Mouse (Mus musculus) cerebellum, postnatal 14 days (tissue): ENCODE results near the gene Catsper4.

Source experiments
- DNase-seq, 2 experiments: peaks; one replicate each; pipeline ENCODE4 v3.0.0; 2021; ENCODE audit warnings: mixed read lengths in 2 of 2

The Catsper4 gene

DNA sequence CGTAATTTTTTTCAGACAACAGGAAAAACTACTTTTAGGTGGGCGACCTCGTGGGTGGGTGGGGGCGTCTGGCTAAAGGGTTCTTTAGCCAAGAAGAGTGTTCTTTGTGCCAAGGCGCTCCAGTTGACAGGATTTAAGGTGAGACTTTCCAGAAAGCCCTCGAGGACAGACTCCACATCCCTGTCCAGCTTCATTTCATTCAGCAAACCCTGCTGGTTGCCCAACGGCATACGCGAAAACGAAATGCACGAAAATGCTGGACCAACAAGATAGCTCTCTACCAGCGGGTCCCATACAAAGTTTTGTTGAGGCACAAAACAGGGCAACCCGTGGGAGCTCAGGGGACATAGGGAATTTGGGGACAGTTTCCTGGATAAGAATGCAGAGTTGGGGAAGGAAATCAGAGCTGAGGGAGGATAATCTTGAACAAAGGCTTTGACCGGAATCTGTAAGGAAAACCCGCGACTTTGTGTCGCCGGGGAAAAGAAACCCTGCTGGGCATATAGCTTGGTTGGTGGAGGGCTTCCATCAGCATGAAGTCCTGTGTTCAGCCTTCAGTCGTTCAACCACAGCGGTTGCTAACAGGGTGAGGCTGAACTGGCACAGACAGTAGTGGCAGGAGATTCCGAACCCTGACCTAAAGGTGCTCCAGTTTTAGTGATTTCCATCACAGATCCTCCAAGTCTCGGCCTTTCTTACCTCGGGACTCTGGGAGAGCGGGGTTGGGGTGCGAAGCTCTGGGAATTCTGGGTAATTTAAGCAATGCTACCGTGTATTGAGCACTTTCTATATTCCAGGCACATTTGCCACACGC lies 23.1 kb upstream of the Catsper4 start:
- DNase-seq = no peak

DNA sequence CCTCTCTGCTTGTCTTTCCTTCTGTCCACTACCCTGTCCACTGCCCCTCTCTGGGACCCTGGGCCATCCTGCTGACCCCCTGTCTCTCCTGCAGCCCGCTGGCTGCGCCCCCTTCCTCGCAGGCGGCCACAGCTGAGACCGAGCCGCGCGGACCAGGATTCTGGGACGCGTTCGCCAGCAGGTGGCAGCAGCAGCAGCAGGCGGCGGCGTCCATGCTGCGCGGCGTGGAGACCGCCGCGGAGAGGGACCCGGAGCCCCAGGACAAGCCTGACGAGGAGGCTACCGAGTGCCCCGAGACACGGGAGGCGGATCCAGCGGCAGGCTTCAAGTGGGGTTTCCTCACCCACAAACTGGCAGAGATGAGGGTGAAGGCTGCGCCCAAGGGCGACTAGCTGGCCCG lies 22.5 kb upstream of the Catsper4 start:
- DNase-seq = peak; percentile 74 to 78

DNA sequence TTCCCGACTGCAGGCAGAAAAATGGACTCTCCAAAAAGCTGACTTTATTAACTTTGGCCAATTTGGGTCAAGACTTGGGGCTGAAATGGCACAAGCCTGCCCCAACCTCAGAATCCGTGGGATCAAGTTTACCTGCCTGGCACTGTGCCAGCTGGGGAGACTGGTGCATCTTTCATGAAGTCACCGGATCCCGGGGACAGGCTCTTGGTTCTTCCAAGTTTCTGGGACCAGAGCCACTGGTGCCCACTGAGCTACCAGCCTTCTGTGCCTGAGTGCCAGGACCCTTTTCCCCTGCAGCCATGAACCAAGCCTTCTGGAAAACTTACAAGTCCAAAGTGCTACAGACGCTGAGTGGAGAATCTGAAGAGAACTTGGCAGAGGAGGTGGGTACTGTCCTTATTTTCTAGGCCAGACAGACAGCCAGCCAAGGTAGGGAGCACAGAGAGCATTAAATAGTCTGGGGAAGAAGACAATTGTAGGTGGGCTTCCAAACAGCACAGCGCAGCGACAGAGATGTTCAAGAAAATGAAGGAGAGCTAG lies 19.6 kb upstream of the Catsper4 start, which contains the start of gene Gm30191:
Gene Gm30191, plus strand, starts transcription at position 217 of the 540 bp plus-strand sequence.
- DNase-seq = peak; percentile 47 to 54

GRCm38 (mm10) chr4:134246256-134246655 lies 19.1 kb upstream of the Catsper4 start:
- peak; percentile 38 to 39 for DNase-seq

GRCm38 (mm10) chr4:134245148-134245843 lies 18.1 kb upstream of the Catsper4 start, which contains the start of gene Zfp593:
TSS of gene Zfp593 (minus strand) at chr4:134245592.
- DNase-seq = peak; percentile 98

DNA sequence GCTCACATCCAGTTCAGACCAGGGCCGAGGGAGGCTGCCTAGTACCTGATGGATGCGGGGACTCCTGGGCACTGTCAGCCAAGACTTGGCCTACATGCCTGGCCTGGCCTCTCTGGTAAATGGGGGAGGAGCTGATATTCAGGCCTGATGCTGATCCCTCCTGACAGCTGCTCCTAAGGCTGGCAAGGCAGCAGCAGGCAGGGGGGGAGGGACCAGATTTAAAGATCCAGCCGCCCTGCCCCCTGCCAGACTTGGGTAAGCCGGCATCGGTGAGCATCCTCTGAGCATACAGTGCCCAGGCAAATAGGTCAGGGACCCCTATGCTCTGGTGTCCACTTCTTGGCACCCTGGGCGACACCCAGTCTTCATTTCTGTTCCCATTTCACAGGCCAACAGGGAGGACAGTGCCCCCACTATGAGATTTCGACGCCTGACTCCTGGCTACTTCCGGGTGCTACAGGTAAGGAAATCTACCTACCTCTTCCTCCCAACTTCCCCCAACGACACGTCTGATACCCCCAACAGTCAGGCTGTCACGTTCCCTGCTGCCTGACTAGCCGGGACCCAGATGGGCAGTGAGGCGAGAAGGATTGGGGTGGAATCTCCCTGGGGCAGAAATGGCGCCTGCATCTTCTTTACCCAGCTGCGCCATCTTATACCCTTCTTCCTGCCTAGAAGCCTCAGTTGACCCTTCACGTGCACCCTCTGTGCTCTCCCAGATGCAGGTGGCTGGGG lies 16.5 kb upstream of the Catsper4 start, which contains the start of gene E130218I03Rik:
Gene E130218I03Rik, plus strand, starts transcription at position 147 of the 735 bp plus-strand sequence.
- DNase-seq = peak in 1 of 2 experiments; percentile 47

DNA sequence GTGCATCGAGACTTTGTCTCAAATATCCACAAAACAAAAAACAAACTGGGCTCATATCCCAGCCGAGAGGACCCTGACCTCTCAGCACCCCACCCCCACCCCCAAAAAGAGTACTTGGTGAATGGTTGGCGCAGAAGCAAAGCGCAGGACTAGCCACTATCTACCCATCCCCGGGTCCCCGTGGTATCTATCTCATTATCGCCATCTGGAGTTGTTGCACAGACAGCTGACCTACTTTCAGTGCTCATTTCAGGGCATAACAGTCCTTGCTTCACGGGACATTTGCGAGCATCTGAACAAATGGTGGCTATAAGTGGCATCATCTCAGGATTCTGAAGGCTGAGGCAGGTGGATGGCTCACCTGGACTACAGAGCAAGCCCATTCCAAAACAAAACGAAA lies 11.5 kb upstream of the Catsper4 start:
- DNase-seq = peak in 1 of 2 experiments; percentile 44

GRCm38 (mm10) chr4:134238279-134238651 lies 11.1 kb upstream of the Catsper4 start, which contains the start of gene Cnksr1:
TSS of gene Cnksr1 (minus strand) at chr4:134238399.
- DNase-seq = peak; percentile 71 to 84

DNA sequence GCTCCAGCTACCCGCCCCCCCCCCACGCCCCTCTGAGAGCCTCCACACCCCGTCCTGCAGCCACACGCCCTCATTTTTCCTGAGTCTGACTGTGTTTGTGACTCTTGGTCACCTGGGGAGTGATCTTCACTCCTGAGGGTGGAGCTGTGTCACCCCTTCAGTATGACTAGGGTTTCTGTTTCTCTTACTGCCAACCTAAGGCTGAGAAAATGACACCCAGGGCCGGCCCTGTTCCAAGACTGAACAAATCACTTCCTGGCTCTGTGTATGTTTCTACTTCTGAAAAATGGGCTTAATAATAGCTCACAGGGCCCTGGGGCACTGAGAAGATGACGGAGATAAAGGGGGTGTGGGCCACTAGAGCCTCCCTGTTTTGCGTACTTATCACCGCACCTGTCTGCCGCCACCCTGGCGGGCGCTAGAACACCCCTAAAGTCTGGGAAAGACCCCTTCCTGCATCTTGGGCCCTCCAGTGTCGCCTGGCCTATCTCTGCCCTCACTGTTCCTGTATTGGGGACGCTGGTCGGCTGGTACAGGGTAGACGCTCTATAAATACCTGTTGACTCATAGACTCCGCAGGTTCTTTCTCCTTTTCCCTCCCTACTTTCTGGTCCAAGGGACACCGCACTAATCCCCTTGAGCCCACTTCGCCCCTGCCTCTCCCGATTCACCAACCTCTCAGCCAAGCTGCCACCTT lies 10.5 kb upstream of the Catsper4 start:
- no peak for DNase-seq

DNA sequence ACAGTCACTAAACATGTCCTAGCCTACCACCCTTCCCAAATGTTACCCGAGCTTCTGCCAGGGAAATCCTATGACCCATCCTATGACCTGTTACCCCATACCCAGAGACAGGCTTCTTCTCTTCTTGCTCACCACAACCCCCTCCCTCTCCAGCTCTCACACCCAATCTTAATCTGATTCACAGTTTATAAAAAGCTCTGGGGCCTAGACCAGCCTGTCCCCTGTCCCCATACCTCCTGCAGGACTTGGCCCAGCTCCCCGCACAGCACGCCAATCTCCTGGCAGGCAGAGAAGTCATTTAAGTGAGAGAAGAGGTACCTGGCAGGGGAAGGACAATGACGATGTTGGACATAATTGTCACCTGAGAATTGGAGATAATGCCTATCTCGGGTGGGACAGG lies 7.7 kb upstream of the Catsper4 start:
- DNase-seq = no peak

GRCm38 (mm10) chr4:134230431-134230830 lies 3.2 kb upstream of the Catsper4 start:
- DNase-seq = no peak

- no peak for DNase-seq
Measured at GRCm38 (mm10) chr4:134222793-134223600, 4.2 kb downstream of the Catsper4 start.

GRCm38 (mm10) chr4:134206488-134207053 lies 20.6 kb downstream of the Catsper4 start:
- no peak for DNase-seq

DNA sequence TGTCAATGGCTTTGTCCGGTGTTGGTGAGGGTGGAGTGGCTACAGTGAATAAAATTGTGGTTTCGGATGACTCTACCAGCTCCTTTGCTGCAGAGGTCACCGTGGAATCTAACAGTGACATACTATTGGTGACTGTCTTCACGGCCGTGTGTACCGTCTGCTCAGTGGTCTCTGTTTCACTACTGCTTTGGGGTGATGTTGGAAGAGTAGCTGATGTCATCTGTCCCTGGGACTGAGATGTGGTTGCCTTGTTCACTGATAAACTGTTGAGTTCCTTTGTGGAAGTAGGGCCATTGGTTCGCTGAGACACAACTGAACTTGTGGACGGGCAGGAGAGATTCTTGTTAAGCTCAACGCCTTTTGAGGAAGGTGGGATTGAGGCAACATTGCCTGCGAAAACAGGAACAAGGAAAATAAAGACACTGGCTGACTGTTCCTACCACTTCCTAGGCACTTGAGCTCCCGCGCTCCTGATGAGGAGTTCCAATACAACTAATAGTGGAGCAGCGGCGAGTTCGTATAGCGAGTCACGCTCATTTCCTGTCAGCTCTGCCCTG lies 23.8 kb downstream of the Catsper4 start:
- no peak for DNase-seq

DNA sequence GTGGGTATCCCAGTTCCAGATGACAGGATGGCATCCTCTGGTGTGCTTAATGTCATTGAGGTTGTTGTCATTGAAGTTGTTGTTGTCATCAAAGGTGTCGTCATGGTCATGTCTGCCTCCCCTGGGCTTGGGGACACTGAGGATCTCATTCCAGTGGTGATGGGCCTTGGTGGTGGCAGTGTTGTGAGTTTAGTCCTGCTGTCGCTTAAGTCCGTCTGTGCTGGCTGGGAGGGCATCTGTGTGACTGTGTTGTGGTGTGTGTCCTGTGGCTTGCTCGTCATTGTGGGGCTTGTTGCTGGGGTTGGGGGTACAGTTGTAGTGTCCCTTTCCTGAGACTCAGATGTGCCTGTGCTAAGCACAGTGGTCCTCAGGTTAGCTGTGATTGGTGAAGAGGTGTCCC lies 24.3 kb downstream of the Catsper4 start, which contains the start of gene Gm7534:
Gene Gm7534, minus strand, starts transcription at position 101 of the 400 bp plus-strand sequence.
- no peak for DNase-seq

- DNase-seq = no peak
Measured at GRCm38 (mm10) chr4:134199371-134199770, 27.8 kb downstream of the Catsper4 start.

DNA sequence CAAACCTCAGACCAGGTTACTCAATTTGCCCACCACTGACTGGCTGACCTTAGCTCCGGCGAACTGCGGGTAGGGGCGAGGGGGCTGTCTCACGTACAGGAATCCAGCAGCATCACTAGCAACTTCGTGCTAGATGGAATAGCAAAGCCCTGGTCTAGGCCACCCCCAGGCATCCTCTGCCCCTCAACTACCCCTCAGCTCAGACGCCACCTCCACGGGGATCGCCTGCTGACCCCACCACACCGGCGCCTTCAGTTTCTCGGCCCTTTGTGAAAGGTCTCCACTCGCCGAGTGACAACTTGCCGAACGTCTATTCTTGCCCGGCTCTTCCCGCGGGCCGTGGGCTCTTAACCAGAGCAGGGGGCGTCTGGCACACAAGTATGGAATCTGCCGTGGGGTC lies 40.9 kb downstream of the Catsper4 start:
- DNase-seq = no peak

- no peak for DNase-seq
Measured at GRCm38 (mm10) chr4:134185569-134185968, 41.6 kb downstream of the Catsper4 start.

DNA sequence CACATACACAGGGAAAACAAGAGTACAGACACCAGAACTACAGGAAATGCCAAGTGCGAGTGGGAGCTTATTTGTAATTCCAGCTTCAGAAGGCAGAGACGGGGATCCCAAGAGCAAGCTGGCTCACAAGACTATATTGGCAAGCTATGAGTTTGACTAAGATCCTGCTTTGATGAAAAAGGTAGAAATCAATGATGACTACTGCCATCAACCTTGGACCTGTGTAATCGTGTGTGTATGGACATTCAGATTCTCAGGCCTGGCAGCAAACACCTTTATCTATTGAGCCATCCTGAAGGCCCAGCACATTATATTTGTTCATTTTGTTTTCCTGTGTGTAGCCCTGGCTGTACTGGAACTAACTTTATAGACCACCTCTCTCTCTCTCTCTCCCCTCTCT lies 43.5 kb downstream of the Catsper4 start:
- DNase-seq = no peak

- DNase-seq = no peak
Measured at GRCm38 (mm10) chr4:134181825-134182224, 45.4 kb downstream of the Catsper4 start.
